Mouse (Mus musculus) splenic B cell, adult 2 months (primary cell): ENCODE measurements around the gene Acap2.
A peak's percentile ranks its signal among the peaks of the same experiment; 100 is the strongest.

ENCODE experiments used
- DNase-seq: peaks from one replicate; pipeline ENCODE4 v3.0.0-alpha.2; 2011; ENCODE audit warnings: low read depth, low spot score
- H3K27me3 ChIP-seq: 2 replicates; pipeline ENCODE4 v1.6.1; 2012; ENCODE audit warnings: mild to moderate bottlenecking, low read length, moderate library complexity, mixed read lengths; ENCODE audit not compliant: control insufficient read depth, poor library complexity, insufficient read depth, severe bottlenecking
- H3K36me3 ChIP-seq: 2 replicates; pipeline ENCODE4 v1.6.1; 2012; ENCODE audit warnings: mild to moderate bottlenecking, low read length, moderate library complexity, mixed read lengths; ENCODE audit not compliant: control insufficient read depth, poor library complexity, insufficient read depth, severe bottlenecking

Gene Acap2

GRCm38 (mm10) chr16:31190426-31190825 is 10.6 kb downstream of the Acap2 start:
- H3K36me3 ChIP-seq = no peaks in the 10 kb centered on the region
- H3K27me3 ChIP-seq = 0 out of 2 replicates have a peak, but pooled peaks cover 2% of the 10 kb centered on the region
- DNase-seq = no peak

GRCm38 (mm10) chr16:31189291-31189690 is 11.8 kb downstream of the Acap2 start:
- H3K36me3 ChIP-seq = no peaks in the 10 kb centered on the region
- no peak for DNase-seq

GRCm38 (mm10) chr16:31188799-31189198 is 12.2 kb downstream of the Acap2 start:
- no peak for DNase-seq

More at GRCm38 (mm10) chr16:31189291-31189690, 11.8 kb downstream of the Acap2 start:
- 0 out of 2 replicates have a peak, but pooled peaks cover 2% of the 10 kb centered on the region for H3K27me3 ChIP-seq

GRCm38 (mm10) chr16:31188270-31188669 is 12.8 kb downstream of the Acap2 start:
- H3K27me3 ChIP-seq = 0 out of 2 replicates have a peak, but pooled peaks cover 2% of the 10 kb centered on the region
- no peaks in the 10 kb centered on the region for H3K36me3 ChIP-seq
- DNase-seq = no peak

More at GRCm38 (mm10) chr16:31188799-31189198, 12.2 kb downstream of the Acap2 start:
- Histone ChIP-seq H3K27me3 (0 out of 2 replicates have a peak, but pooled peaks cover 2% of the 10 kb centered on the region), H3K36me3 (no peaks in the 10 kb centered on the region)

- no peak for DNase-seq
- Histone ChIP-seq H3K27me3 (no peaks in the 10 kb centered on the region), H3K36me3 (0 out of 2 replicates have a peak, but pooled peaks cover 1% of the 10 kb centered on the region)
Observed at GRCm38 (mm10) chr16:31187192-31187591, 13.9 kb downstream of the Acap2 start.

- no peak for DNase-seq
- Histone ChIP-seq H3K27me3 (no peaks in the 10 kb centered on the region), H3K36me3 (0 out of 2 replicates have a peak, but pooled peaks cover 2% of the 10 kb centered on the region)
Observed at GRCm38 (mm10) chr16:31185757-31186156, 15.3 kb downstream of the Acap2 start.

GRCm38 (mm10) chr16:31184727-31185126 is 16.3 kb downstream of the Acap2 start:
- no peaks in the 10 kb centered on the region for H3K27me3 ChIP-seq
- no peak for DNase-seq
- H3K36me3 ChIP-seq = 0 out of 2 replicates have a peak, but pooled peaks cover 2% of the 10 kb centered on the region

- no peaks in the 10 kb centered on the region for H3K27me3 ChIP-seq
- DNase-seq = no peak
- H3K36me3 ChIP-seq = 0 out of 2 replicates have a peak, but pooled peaks cover 2% of the 10 kb centered on the region
Observed at GRCm38 (mm10) chr16:31182576-31182975, 18.5 kb downstream of the Acap2 start.

- no peak for DNase-seq
- H3K36me3 ChIP-seq = 0 out of 2 replicates have a peak, but pooled peaks cover 2% of the 10 kb centered on the region
- no peaks in the 10 kb centered on the region for H3K27me3 ChIP-seq
Observed at GRCm38 (mm10) chr16:31180843-31181242, 20.2 kb downstream of the Acap2 start.

GRCm38 (mm10) chr16:31179384-31179783 is 21.7 kb downstream of the Acap2 start:
- no peaks in the 10 kb centered on the region for H3K27me3 ChIP-seq
- DNase-seq = no peak
- H3K36me3 ChIP-seq = 0 out of 2 replicates have a peak, but pooled peaks cover 2% of the 10 kb centered on the region

GRCm38 (mm10) chr16:31174880-31175638 is 26.0 kb downstream of the Acap2 start:
- no peaks in the 10 kb centered on the region for H3K27me3 ChIP-seq
- H3K36me3 ChIP-seq = no peaks in the 10 kb centered on the region
- no peak for DNase-seq

- DNase-seq = no peak
- Histone ChIP-seq H3K27me3 (no peaks in the 10 kb centered on the region), H3K36me3 (no peaks in the 10 kb centered on the region)
Observed at GRCm38 (mm10) chr16:31172229-31172628, 28.8 kb downstream of the Acap2 start.

- DNase-seq = no peak
- Histone ChIP-seq H3K36me3 (no peaks in the 10 kb centered on the region), H3K27me3 (no peaks in the 10 kb centered on the region)
Observed at GRCm38 (mm10) chr16:31171418-31171817, 29.6 kb downstream of the Acap2 start.

GRCm38 (mm10) chr16:31170297-31170696 is 30.7 kb downstream of the Acap2 start:
- H3K36me3 ChIP-seq = no peaks in the 10 kb centered on the region
- peak; percentile 40 for DNase-seq

GRCm38 (mm10) chr16:31169596-31169995 is 31.4 kb downstream of the Acap2 start:
- H3K36me3 ChIP-seq = no peaks in the 10 kb centered on the region
- DNase-seq = no peak
- no peaks in the 10 kb centered on the region for H3K27me3 ChIP-seq

More at GRCm38 (mm10) chr16:31170297-31170696, 30.7 kb downstream of the Acap2 start:
- H3K27me3 ChIP-seq = no peaks in the 10 kb centered on the region
